Mouse (Mus musculus) forebrain, embryonic 13.5 days (tissue): Measurements from ENCODE around the gene Cdk5r2. TPM values are rescaled to one million over a fixed set of nuclear protein-coding genes. Genes with fewer than 3 reads are reported as not detected.
A peak's percentile ranks its signal among the peaks of the same experiment; 100 is the strongest.

Experiments
- ATAC-seq: fragments of 200-750 bp; cut with Nextera tagmentation; 2 replicates; pipeline ENCODE4 v1.8.0; 2017
- H3K27ac ChIP-seq: fragments of 300-500 bp; sonication (generic); 2 replicates; pipeline ENCODE4 v1.5.1; 2015; ENCODE audit warnings: inconsistent platforms, mild to moderate bottlenecking, moderate library complexity
- H3K27me3 ChIP-seq: fragments of 300-500 bp; sonication (generic); 2 replicates; pipeline ENCODE4 v1.6.1; 2015; ENCODE audit warnings: mild to moderate bottlenecking, inconsistent platforms
- H3K36me3 ChIP-seq: fragments of 300-500 bp; sonication (generic); 2 replicates; pipeline ENCODE4 v1.6.1; 2015; ENCODE audit warnings: mild to moderate bottlenecking, inconsistent platforms; ENCODE audit not compliant: poor library complexity, severe bottlenecking
- H3K4me1 ChIP-seq: fragments of 300-500 bp; sonication (generic); 2 replicates; pipeline ENCODE4 v1.6.1; 2015; ENCODE audit warnings: inconsistent platforms
- H3K4me2 ChIP-seq: fragments of 300-500 bp; sonication (generic); 2 replicates; pipeline ENCODE4 v1.6.1; 2015; ENCODE audit warnings: inconsistent platforms, mild to moderate bottlenecking, moderate library complexity
- H3K4me3 ChIP-seq: fragments of 300-500 bp; sonication (generic); 2 replicates; pipeline ENCODE4 v1.5.1; 2015; ENCODE audit warnings: mild to moderate bottlenecking, inconsistent platforms
- H3K9ac ChIP-seq: fragments of 300-500 bp; sonication (generic); 2 replicates; pipeline ENCODE4 v1.6.1; 2015; ENCODE audit warnings: mild to moderate bottlenecking, inconsistent platforms
- H3K9me3 ChIP-seq: fragments of 300-500 bp; sonication (generic); replicated peaks from 2 replicates; pipeline ENCODE4 v1.6.1; 2016; ENCODE audit warnings: inconsistent platforms
- WGBS: fragments of 180-500 bp; shearing (Covaris S2); methylation state at CpG from one replicate; pipeline ENCODE4 v1.1.7; 2015; 5-methylcytosine and 5-hydroxymethylcytosine counted together
- polyA plus RNA-seq: library from polyadenylated mRNA; unstranded; fragments of >200 nt; fragmentation: Nextera tagmentation; extraction: Ambion mirVana; gene quantifications from 2 replicates; pipeline ENCODE4 v1.2.1, GENCODE M21; 2015

Gene Cdk5r2
- polyA plus RNA-seq, 1 experiment from 2014 or later: 1.3 TPM

GRCm38 (mm10) chr1:74882055-74882734 is 27.5 kb downstream of the Cdk5r2 start:
- H3K36me3 ChIP-seq: no peaks in the 10 kb centered on the region
- peak overlapping the region; percentile 32 for H3K4me3 ChIP-seq
- H3K4me1 ChIP-seq: peaks cover 30% of the 10 kb centered on the region
- H3K9me3 ChIP-seq: no peaks in the 10 kb centered on the region
- peak; percentile 38; the same call in 1 of the 2 replicates for ATAC-seq
- under 1% methylated on average over 60 of the region's 74 CpGs for WGBS
- peak overlapping the region; percentile 36 for H3K9ac ChIP-seq
- H3K27me3 ChIP-seq: peaks cover 97% of the 10 kb centered on the region
- no peak overlapping the region for H3K27ac ChIP-seq
- H3K4me2 ChIP-seq: peak overlapping the region; percentile 58

- Histone ChIP-seq H3K4me2 (no peak overlapping the region), H3K9me3 (no peaks in the 10 kb centered on the region), H3K27me3 (peaks cover 97% of the 10 kb centered on the region), H3K27ac (no peak overlapping the region), H3K4me1 (peaks cover 30% of the 10 kb centered on the region), H3K4me3 (peak overlapping the region; percentile 32; the same call in 1 of the 2 replicates), H3K9ac (no peak overlapping the region), H3K36me3 (no peaks in the 10 kb centered on the region)
- no peak for ATAC-seq
- 2% methylated on average over 8 of the region's 8 CpGs for WGBS
Observed at GRCm38 (mm10) chr1:74882828-74883227, 28.1 kb downstream of the Cdk5r2 start.

- peaks cover 97% of the 10 kb centered on the region for H3K27me3 ChIP-seq
- H3K9me3 ChIP-seq: no peaks in the 10 kb centered on the region
- no peak overlapping the region for H3K27ac ChIP-seq
- H3K4me2 ChIP-seq: no peak overlapping the region
- no peak for ATAC-seq
- no peak overlapping the region for H3K9ac ChIP-seq
- no peaks in the 10 kb centered on the region for H3K36me3 ChIP-seq
- no peak overlapping the region for H3K4me3 ChIP-seq
- WGBS: 4% methylated on average over 5 of the region's 5 CpGs
- H3K4me1 ChIP-seq: peaks cover 30% of the 10 kb centered on the region
Observed at GRCm38 (mm10) chr1:74883441-74883840, 28.7 kb downstream of the Cdk5r2 start.

- no peaks in the 10 kb centered on the region for H3K9me3 ChIP-seq
- peak overlapping the region; percentile 21 for H3K4me3 ChIP-seq
- peaks cover 94% of the 10 kb centered on the region for H3K27me3 ChIP-seq
- ATAC-seq: no peak
- H3K36me3 ChIP-seq: no peaks in the 10 kb centered on the region
- H3K27ac ChIP-seq: no peak overlapping the region
- no peak overlapping the region for H3K9ac ChIP-seq
- peak overlapping the region; percentile 39 for H3K4me2 ChIP-seq
- H3K4me1 ChIP-seq: peaks cover 30% of the 10 kb centered on the region
- under 1% methylated on average over 57 of the region's 57 CpGs for WGBS
Observed at GRCm38 (mm10) chr1:74884196-74885141, 29.7 kb downstream of the Cdk5r2 start.

GRCm38 (mm10) chr1:74885369-74886042 is 30.8 kb downstream of the Cdk5r2 start, which contains the start of gene Fev:
TSS of gene Fev (minus strand) at chr1:74885419.
- WGBS: under 1% methylated on average over 43 of the region's 43 CpGs
- peaks cover 30% of the 10 kb centered on the region for H3K4me1 ChIP-seq

GRCm38 (mm10) chr1:74891513-74891912 is 36.8 kb downstream of the Cdk5r2 start:
- Histone ChIP-seq H3K36me3 (no peaks in the 10 kb centered on the region), H3K4me2 (no peak overlapping the region), H3K27me3 (peaks cover 95% of the 10 kb centered on the region), H3K4me1 (peaks cover 16% of the 10 kb centered on the region), H3K9me3 (no peaks in the 10 kb centered on the region), H3K9ac (no peak overlapping the region), H3K4me3 (no peak overlapping the region), H3K27ac (no peak overlapping the region)
- ATAC-seq: no peak
- WGBS: 3% methylated on average over 8 of the region's 8 CpGs

More at GRCm38 (mm10) chr1:74885369-74886042, 30.8 kb downstream of the Cdk5r2 start, which contains the start of gene Fev:
- Histone ChIP-seq H3K4me3 (peak within 1 kb of the TSS; percentile 21), H3K9me3 (no peaks in the 10 kb centered on the region), H3K36me3 (no peaks in the 10 kb centered on the region), H3K27ac (no peak within 1 kb of the TSS), H3K4me2 (peak within 1 kb of the TSS; percentile 39), H3K27me3 (peaks cover 97% of the 10 kb centered on the region), H3K9ac (no peak within 1 kb of the TSS)
- ATAC-seq: no peak

- Histone ChIP-seq H3K4me2 (peak overlapping the region; percentile 49), H3K27me3 (peaks cover 95% of the 10 kb centered on the region), H3K36me3 (no peaks in the 10 kb centered on the region), H3K4me3 (peak overlapping the region; percentile 20), H3K27ac (no peak overlapping the region), H3K9ac (no peak overlapping the region; the same call in 1 of the 2 replicates), H3K9me3 (no peaks in the 10 kb centered on the region), H3K4me1 (peaks cover 16% of the 10 kb centered on the region)
- ATAC-seq: 0 out of 2 replicates have a peak, but pooled peaks have one; percentile 10
- WGBS: 3% methylated on average over 39 of the region's 39 CpGs
Observed at GRCm38 (mm10) chr1:74892351-74893133, 37.8 kb downstream of the Cdk5r2 start.

GRCm38 (mm10) chr1:74893134-74893855 is 38.6 kb downstream of the Cdk5r2 start, which contains the start of gene Cryba2:
TSS of gene Cryba2 (minus strand) at chr1:74893143.
- no peak within 1 kb of the TSS; the same call in 1 of the 2 replicates for H3K9ac ChIP-seq
- H3K36me3 ChIP-seq: no peaks in the 10 kb centered on the region
- H3K4me2 ChIP-seq: peak within 1 kb of the TSS; percentile 49
- H3K4me1 ChIP-seq: peaks cover 22% of the 10 kb centered on the region
- 3% methylated on average over 25 of the region's 25 CpGs for WGBS
- no peaks in the 10 kb centered on the region for H3K9me3 ChIP-seq
- 0 out of 2 replicates have a peak, but pooled peaks have one; percentile 29 for ATAC-seq
- H3K27me3 ChIP-seq: peaks cover 95% of the 10 kb centered on the region
- H3K4me3 ChIP-seq: peak within 1 kb of the TSS; percentile 20
- H3K27ac ChIP-seq: no peak within 1 kb of the TSS

GRCm38 (mm10) chr1:74894966-74895365 is 40.2 kb downstream of the Cdk5r2 start:
- no peak for ATAC-seq
- Histone ChIP-seq H3K9me3 (no peaks in the 10 kb centered on the region), H3K4me3 (no peak overlapping the region), H3K36me3 (no peaks in the 10 kb centered on the region), H3K4me2 (no peak overlapping the region), H3K27ac (no peak overlapping the region), H3K27me3 (peaks cover 98% of the 10 kb centered on the region), H3K9ac (no peak overlapping the region), H3K4me1 (peaks cover 30% of the 10 kb centered on the region)
- 28% methylated on average over 3 of the region's 4 CpGs for WGBS

GRCm38 (mm10) chr1:74897976-74898375 is 43.2 kb downstream of the Cdk5r2 start:
- H3K9ac ChIP-seq: no peak overlapping the region

More at GRCm38 (mm10) chr1:74897976-74898375, 43.2 kb downstream of the Cdk5r2 start:
- no peak overlapping the region for H3K27ac ChIP-seq
- H3K36me3 ChIP-seq: no peaks in the 10 kb centered on the region
- no peaks in the 10 kb centered on the region for H3K9me3 ChIP-seq
- 2% methylated on average over 7 of the region's 7 CpGs for WGBS
- peaks cover 31% of the 10 kb centered on the region for H3K4me1 ChIP-seq
- ATAC-seq: no peak
- no peak overlapping the region for H3K4me3 ChIP-seq
- H3K4me2 ChIP-seq: no peak overlapping the region
- peaks cover 98% of the 10 kb centered on the region for H3K27me3 ChIP-seq
